Mouse (Mus musculus) large intestine, adult 2 months (tissue): ENCODE data around the gene Acvr1. TPM values are rescaled to one million over a fixed set of nuclear protein-coding genes. Genes with fewer than 3 reads are reported as not detected.

Experiments used
- DNase-seq: peaks from one replicate; pipeline ENCODE4 v3.0.0-alpha.2; 2012; ENCODE audit warnings: low read depth, low spot score
- WGBS: fragments of 180-500 bp; shearing (Covaris S2); methylation state at CpG from one replicate; pipeline ENCODE4 v1.1.7; 2018; 5-methylcytosine and 5-hydroxymethylcytosine counted together
- polyA plus RNA-seq: library from polyadenylated mRNA; depleted of rRNA; stranded (reverse); fragments of >200 nt; gene quantifications from 2 replicates; pipeline ENCODE4 v1.2.3, GENCODE M21; 2012

The Acvr1 gene
- polyA plus RNA-seq, 1 experiment = 6.3 TPM

DNA sequence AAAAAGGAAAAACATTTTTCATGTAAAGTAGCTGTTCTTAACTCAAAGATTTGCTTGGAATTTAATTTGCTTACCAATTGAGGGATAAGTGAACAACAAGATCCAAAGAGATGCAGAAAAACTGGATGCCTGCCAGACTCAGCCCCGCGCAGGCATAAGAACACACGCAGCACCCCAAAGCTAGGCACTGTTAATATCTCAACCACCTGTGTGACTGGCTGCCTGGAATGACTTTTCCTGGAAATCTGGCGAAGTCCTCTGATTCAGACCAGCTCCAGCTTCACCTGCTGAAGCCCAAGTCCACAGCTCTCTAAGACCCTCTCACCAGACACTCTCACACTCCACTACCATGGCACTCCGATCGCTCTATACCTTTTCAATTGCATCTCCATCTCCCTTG is 42.6 kb downstream of the Acvr1 start:
- 93% methylated on average over 6 of the region's 6 CpGs for WGBS
- no peak for DNase-seq

DNA sequence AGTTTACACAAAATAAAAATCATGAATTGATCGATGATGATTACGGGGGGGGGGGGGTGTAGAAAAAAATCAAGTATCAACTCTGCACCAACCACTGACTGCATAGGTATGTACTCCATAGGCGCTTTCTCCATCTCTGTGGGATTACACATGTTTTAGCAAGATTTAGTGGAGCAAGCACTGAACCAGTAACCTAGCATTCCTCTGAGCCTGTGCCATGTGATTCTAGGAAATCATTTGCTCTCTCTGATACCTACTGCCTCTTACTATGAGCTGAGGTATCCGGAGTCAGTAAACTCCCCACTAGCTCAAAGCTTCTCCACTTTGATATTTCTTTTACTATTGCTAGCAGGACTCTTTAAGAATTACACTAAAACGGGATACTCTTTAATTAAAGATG is 43.1 kb downstream of the Acvr1 start:
- WGBS = 87% methylated on average over 5 of the region's 5 CpGs
- DNase-seq = no peak

DNA sequence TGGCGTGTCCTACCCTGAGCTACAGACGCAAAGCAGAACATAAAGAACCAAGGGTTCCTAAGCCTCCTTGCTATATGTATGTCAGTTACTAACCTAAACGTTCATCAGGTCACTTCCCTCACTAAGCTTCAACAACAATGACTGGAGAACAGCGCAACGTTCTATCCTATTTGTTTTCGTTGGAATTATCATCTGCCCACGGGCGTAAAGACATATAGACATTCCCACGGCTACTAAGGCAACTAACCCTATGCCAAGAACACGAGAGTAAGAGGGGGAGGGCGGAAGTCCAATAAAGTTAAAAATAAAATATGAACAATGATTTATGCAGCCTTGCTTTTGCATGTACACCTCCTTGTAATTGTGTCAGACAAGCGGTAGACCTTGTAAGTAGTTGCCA is 43.9 kb downstream of the Acvr1 start:
- WGBS = 72% methylated on average over 12 of the region's 12 CpGs
- no peak for DNase-seq

DNA sequence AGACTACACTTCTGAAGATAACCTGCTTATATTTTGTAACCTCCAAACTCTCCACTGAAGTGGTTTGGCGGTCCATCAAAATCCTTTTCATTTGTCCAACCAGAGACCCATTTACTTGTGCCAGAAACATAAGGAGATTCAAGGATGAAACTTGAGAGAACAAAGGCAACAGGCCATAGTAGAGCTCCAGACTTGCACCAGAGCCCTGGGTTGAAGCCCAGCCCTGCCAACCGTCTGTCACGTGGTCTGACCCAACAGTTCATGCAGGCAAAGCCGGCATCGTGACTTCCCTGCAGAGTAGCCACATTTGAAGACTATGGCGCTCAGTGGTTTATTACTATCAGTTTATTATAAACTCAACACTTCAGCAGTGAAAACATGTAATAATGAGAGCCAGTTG is 45.3 kb downstream of the Acvr1 start:
- DNase-seq = no peak
- WGBS = 77% methylated on average over 6 of the region's 6 CpGs

DNA sequence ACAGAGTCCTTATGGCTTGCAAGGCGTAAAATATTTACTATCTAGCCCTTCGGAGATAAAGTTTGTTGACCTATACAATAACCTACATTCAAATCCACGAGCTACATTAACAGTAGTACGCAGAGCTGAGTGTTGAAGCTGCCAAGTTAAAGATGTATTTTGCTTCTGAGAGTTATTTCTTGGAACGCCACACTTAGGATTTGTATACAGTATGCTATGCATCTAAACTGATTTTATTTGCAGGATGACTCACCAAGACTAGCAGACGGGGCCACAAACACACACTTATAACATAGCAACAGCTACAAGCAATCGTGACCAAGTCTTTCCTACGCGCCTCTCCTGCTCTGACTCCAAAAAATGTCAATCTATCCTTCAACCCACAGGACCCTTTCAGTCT is 46.2 kb downstream of the Acvr1 start:
- WGBS = 60% methylated on average over 9 of the region's 9 CpGs
- DNase-seq = no peak

DNA sequence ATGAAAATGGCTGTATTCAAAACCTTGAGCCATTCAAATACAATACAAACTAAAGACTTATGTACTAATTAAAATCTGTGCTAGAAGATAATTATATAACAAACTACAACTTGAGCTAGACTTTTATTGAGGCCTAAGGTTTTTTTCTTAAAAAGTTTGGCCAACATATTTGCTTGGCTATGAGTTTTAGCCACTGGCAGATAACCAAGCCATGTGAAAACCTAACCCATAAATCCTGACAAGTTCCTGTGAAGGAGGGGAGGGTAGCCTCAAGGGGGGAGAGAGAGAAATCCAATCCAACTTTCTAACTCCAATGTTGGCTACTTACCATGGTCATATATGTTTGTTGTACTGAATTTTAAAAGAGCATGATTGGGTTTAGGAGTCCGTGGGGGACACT is 48.4 kb downstream of the Acvr1 start:
- 74% methylated on average over 1 of the region's 1 CpGs for WGBS
- DNase-seq = no peak

DNA sequence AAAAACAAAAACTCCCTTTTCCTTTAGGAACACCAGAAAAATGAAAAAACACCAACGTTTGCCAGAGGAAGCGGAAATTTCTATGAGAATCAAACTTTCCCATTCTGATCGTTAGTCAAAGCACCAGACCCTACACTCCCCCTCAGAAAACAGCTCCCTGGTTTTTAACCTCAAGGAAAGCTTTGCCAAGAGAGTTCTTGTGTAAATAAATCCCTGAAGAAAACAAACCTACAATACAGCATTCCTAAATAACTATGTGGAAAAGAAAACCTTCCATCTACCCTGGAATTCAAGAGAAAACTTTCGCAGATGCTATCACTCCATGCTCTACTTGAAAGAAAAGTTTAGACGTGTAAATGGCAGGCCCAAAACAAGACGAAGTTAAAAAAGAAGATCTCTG is 50.0 kb downstream of the Acvr1 start:
- DNase-seq = no peak
- 72% methylated on average over 6 of the region's 6 CpGs for WGBS

DNA sequence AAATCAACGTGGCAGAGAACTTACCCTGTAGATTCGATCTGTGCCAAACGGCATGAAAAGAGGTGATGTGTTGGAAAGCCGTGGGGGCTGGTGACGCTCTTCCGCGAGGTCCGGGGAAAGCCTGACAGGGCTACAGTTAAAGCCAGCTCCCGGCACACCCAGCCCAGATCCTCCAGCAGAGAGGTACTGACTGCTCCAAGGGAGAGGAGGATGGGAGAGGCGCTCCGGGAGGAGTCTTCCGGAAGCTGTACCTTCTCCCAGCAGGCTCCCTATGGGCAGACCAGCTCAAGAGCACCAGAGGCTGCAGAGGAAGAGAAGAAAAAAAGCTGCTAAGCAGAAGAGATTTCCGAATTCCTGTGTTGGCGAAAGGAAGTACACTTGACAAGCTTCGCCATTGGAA is 51.0 kb downstream of the Acvr1 start:
- no peak for DNase-seq
- WGBS = 70% methylated on average over 15 of the region's 15 CpGs

DNA sequence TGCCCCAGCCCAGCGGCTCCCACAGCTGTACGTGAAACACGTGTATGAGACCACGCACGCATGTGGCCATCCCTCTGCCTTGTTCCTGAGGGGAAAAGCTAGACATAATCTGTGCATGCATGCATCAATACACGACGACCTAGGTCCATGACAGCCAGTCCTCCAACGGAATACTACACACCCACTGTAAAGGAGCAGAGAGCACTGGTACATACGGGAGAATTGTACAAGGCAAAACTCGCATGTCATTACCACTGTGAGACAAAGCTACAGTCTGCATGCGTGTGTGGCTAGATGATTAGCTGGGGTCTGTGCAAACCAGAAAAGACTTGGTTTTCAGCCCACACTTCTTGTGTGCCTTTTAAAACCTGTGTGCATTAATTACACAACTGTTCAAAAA is 52.5 kb downstream of the Acvr1 start:
- DNase-seq = no peak
- 97% methylated on average over 11 of the region's 11 CpGs for WGBS

DNA sequence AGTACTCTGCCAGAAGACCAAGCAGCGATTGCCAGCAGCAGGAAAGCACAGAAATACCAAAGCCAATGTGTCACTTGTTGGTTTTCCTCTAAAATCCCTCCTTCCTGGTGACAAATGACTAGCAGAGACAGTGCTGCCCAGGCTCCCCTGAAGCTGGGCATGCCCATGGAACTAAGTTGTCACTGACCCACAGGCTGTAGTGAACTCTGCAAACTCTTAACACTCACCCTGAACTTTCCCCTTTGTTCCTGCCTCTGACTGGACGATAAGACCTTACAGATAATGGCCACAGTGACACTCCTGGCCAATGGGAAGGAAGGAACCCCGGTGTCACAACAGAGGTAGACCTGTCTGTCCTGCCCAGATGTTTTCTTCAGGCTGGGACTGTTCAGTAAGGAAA is 53.7 kb downstream of the Acvr1 start:
- WGBS = 68% methylated on average over 3 of the region's 3 CpGs
- DNase-seq = no peak

DNA sequence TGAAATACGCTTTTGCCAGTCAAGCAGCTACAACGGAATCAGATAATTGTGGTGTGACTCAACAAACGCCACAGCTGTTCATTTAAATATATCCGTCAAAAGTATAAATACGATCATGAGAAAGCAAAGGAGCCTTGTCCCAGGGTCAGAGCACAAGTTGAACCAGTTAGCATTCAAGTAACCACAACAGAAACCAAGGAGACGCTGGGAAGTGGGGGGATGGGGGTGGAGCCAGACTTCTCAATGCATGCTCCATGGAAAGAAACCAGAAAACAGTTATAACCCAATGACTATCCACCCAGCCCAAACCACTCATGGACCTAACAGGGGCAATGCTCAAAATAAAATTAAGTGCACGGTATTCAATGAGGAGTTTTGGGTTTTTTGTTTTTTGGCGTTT is 56.8 kb downstream of the Acvr1 start:
- WGBS = 80% methylated on average over 8 of the region's 8 CpGs
- no peak for DNase-seq

DNA sequence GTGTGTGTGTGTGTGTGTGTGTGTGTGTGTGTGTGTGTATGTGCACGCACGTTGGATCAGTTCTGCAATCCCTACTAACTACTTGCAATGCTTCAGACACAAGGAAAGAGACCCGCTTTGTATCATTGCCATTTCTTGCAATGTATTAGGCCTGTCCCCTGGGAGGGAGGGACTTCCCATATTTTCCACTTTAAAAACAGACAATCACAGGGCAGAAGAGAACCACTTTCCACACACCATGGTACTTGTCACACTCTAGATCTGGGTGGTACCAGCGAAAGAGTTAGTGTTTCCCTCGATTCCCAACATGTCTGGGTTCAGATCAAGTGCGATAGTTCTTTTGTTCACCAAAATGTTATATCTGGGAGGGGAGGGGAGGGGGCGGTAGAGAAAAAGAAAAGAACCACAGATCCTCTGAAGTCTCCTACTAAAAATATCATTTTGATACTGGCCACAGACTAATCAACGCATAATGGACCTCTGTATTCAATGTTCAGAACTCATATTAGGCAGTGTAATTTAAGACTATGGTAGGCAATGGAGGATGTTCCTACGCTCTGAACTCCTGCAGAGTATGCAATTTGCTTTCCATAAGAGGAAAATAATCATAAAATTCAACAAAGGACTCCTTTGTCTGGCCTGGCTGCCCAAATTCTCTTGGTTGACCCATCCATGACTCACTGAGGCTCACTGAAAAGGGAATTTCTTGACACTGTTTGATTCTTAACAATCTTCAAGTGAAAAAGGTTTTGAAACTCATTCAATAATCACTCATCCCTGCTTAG is 61.5 kb downstream of the Acvr1 start:
- DNase-seq = no peak
- 80% methylated on average over 9 of the region's 9 CpGs for whole genome bisulfite sequencing

DNA sequence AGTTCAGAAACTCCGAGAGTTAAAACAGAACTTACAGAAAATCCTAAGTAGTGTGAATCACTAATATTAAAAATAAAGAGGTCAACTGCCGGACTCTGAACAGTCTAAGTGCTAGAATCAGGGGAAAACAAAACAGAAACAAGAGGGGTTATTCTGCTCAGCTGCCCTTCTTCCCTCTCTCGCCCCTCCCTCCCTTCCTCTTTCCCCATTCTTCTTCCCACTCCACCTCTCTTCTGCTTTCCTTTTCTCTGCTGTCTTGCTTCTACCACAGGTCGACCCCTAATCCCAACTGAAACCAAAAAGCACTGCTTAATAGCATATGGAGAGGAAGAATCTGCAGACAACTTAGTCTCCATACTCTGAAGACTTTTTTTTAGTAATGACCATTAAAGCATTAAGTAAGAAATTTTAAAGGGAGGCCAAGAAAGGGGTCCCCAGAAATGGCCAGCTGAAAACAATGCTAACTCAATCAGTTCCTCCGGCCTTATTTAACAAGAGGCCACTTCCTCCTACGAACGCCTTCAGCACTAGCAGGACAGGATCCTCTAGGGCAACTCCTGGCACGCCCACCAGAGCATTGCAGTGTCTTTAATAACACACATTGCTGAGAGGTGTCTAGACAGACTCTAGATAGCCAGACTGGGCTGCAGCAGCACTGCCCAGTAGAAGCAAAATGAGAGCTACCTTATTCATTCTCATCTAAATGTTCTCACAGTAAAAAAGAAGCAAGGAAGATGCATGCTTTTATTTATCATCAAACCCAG is 70.1 kb downstream of the Acvr1 start:
- 39% methylated on average over 8 of the region's 8 CpGs for WGBS

DNA sequence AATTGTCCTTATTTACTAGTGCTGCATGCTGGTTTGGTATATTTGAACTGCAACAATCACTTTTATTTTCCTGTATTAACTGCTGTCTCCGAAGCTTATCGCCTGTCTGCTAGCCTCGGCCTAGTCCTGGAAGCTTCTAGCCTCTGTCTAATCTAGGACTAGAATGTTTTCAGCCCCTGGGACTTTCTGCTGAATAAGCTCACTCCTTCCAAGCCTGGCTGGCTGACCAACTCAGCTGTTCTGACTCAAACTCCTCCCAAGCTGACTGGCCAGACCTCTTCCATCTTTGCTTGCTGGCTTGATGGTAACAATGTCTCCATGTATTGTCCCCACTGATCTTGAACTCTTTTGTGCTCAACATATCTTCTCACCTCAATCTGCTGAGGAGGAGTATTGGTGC is 71.7 kb downstream of the Acvr1 start:
- no peak for DNase-seq
- WGBS = 71% methylated on average over 3 of the region's 3 CpGs

More for the DNA sequence above, 70.1 kb downstream of the Acvr1 start:
- no peak for DNase-seq

DNA sequence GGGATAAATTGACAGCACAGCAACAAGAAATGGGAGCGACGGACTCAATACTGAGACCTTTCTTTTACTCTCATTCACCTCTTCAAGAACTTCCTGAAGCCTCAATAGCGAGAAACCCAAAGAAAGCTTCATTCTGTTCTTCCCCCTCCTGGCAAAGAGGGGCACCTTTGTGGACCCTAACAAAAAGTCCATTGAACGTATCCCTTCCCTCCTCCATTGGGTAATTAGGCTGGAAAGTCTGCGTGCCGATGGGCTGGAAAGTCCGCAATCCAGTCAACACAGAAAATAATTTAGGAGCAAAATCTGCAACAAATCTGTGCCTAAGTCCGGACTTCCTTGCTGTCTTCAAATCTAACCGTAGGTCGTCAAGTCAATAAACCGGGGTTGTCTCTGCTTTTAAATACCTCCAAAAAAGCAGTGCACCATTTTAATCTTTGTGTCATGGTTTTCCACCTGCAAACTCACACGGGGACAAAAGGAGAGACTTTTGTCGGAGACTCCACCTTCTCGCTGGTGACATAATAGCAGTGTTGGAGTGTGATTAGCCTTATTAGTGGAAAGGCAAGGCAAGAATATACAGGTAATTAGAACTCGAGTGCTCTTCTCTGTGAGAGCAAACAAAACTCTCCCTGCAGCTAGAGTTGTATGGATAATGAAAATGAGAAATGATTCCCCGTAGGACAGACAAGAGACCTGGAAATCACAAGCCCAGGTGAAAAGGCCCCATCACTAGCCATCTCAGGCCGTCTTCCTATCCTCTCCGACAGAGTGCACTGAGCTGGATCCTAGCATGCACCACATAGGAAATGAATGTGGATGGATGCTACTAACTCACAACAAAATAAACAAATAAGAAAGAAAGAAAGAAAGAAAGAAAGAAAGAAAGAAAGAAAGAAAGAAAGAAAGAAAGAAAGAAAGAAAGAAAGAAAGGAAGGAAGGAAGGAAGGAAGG is 73.0 kb downstream of the Acvr1 start:
- 91% methylated on average over 18 of the region's 18 CpGs for WGBS
- DNase-seq = no peak

DNA sequence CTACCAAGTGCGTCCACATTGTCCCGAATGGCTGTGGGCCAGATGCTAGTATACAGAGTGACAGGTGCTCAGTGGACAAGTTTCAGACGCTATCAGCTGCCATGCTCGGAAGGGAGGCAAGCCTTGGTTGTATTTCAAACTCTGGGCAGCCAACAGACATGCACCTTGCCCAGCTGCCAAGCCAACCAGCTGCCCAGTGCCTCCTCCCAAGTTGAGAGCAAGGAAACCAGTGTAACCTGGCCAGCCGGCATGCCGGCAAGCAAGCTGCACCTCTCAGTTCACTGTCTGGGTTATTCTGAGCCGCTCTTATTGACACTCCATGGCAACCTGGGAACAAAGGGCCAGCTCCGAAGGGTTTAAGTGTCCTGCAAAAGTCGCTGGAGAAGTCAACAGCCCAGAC is 77.7 kb downstream of the Acvr1 start:
- 31% methylated on average over 9 of the region's 9 CpGs for WGBS
- peak; percentile 61 for DNase-seq

DNA sequence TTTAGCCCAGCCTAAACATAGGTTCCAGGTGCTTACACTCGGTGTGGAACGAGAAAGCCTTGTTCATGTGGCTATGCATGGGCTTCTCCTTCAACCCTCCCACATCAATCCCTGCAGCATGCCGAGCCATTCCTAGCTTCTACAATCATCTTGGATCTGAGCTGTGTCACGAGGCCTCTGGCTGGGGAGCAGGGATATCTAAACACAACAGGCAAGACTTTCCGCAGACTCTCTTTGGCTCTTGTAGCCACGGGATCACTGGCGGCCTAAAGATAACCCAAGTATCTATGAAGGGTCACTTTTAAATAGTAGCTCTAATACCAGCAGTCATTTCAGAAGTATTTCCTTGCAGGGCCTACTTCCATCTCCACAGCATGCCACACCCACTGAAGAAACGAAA is 78.6 kb downstream of the Acvr1 start:
- WGBS = 65% methylated on average over 8 of the region's 8 CpGs
- DNase-seq = no peak

DNA sequence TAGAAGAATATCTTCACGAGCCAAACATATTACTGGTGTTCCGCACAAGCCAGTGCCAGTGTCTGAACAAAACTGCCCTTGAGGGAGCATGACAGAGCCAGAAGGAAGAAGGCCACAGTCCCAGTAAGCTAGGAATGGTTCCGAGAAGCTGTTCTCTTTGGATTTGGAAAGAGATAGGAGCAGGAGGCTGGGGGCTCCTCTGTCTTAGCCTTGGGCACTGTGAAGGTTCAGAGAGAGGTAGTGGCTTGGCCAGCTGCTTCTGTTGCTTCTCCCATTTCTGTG is 79.7 kb downstream of the Acvr1 start:
- no peak for DNase-seq
- 69% methylated on average over 3 of the region's 3 CpGs for WGBS

DNA sequence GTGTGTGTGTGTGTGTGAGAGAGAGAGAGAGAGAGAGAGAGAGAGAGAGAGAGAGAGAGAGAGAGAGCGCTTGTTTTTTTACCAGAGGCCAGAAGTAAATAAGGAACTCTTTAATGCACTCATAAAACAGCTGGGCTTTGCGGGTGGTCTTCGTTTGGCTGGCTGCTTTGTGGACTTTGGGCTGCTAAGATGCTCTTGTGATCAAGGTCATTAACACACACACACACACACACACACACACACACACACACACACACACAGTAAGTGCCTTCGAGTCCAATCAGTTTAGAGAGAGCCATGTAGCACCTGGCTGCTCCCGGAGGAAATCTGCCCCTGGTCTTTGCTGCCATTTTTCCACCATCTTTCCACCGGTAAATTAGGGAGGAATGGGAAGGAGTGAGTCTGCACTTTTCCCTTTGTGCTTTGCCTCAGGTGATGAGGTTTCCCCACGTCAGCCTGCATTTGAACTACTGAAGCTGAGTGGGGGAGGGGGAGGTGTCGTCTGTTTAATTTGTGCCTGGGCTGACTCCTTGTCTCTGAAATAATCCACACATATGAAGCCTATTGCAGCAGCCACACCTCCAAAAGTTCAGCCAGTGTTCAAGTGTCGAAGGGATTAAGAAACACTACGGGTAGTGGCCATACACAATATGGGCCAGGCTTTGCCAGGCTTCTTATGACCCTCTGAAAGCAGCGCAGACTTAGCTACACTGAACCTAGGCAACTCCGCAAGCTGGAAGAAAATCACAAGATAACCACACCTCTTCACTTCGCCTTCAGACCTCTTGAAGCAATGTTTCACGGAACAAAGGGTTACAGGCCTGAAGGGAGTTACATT is 80.3 kb downstream of the Acvr1 start:
- DNase-seq = no peak
- WGBS = 59% methylated on average over 14 of the region's 14 CpGs

DNA sequence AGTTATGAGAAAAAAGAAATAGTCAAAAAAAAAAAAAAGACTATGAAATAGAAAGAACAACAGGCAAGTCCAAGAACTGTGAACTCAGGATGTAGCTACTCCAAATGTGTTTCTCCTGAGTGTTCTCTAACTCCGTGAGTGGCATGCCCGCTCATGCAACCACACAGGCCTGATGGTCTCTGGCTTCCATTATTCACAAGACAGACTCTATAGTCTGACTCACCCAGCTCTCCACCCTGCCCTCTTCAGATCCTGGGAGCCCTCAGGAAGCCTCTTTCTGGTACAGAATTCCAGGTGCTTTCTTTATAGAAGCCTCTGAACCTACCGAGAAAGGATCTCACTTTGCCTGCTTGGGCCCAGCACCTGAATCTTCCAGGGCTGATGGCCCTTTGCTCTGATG is 81.3 kb downstream of the Acvr1 start:
- WGBS = 57% methylated on average over 3 of the region's 3 CpGs
- no peak for DNase-seq
